Mouse (Mus musculus) limb, embryonic 14.5 days (tissue): ENCODE measurements at regions not wholly inside any gene's neighbourhood (a gene's known extent, or its start where the extent isn't known, plus 50 kb on each side); places are given as distances from the start of the nearest gene placed in this dataset.
"Not testable (repeated sequence)": the region's sequence is repeated elsewhere in the genome, so short reads cannot be mapped to it uniquely, and the experiment has no call there.

ENCODE experiments used
- ATAC-seq: fragments of 200-750 bp; cut with Nextera tagmentation; 2 replicates; pipeline ENCODE4 v1.8.0; 2017; ENCODE audit warnings: low read depth, moderate number of reproducible peaks, moderate TSS enrichment; ENCODE audit not compliant: low FRiP score
- DNase-seq: peaks from one replicate; pipeline ENCODE4 v3.0.0-alpha.2; 2015; ENCODE audit warnings: low spot score
- H3K27ac ChIP-seq: fragments of 300-500 bp; sonication (generic); replicated peaks from 2 replicates; pipeline ENCODE4 v1.5.1; 2014; ENCODE audit warnings: low read depth, mild to moderate bottlenecking, low read length, moderate library complexity, mixed read lengths
- H3K27me3 ChIP-seq: fragments of 300-500 bp; sonication (generic); 2 replicates; pipeline ENCODE4 v1.6.1; 2014; ENCODE audit warnings: low read length, mixed read lengths; ENCODE audit not compliant: control insufficient read depth, insufficient read depth
- H3K36me3 ChIP-seq: fragments of 300-500 bp; sonication (generic); 2 replicates; pipeline ENCODE4 v1.6.1; 2014; ENCODE audit warnings: mild to moderate bottlenecking, low read length, moderate library complexity, mixed read lengths; ENCODE audit not compliant: control insufficient read depth, insufficient read depth
- H3K4me1 ChIP-seq: fragments of 300-500 bp; sonication (generic); 2 replicates; pipeline ENCODE4 v1.6.1; 2014; ENCODE audit warnings: antibody characterized with exemption, low read length, mixed read lengths; ENCODE audit not compliant: control insufficient read depth, insufficient read depth
- H3K4me2 ChIP-seq: fragments of 300-500 bp; sonication (generic); replicated peaks from 2 replicates; pipeline ENCODE4 v1.6.1; 2014; ENCODE audit warnings: low read depth, mild to moderate bottlenecking, low read length, moderate library complexity; ENCODE audit not compliant: severe bottlenecking
- H3K4me3 ChIP-seq: fragments of 300-500 bp; sonication (generic); replicated peaks from 2 replicates; pipeline ENCODE4 v1.5.1; 2014; ENCODE audit warnings: low read length
- H3K9ac ChIP-seq: fragments of 300-500 bp; sonication (generic); 2 replicates; pipeline ENCODE4 v1.6.1; 2014; ENCODE audit warnings: mild to moderate bottlenecking, low read depth, low read length, moderate library complexity; ENCODE audit not compliant: severe bottlenecking
- H3K9me3 ChIP-seq: fragments of 300-500 bp; sonication (generic); 2 replicates; pipeline ENCODE4 v1.6.1; 2016; ENCODE audit warnings: low read length; ENCODE audit not compliant: control insufficient read depth
- WGBS: fragments of 180-500 bp; shearing (Covaris S2); extraction: QIAGEN DNeasy Blood & Tissue Kit; methylation state at CpG from one replicate; pipeline ENCODE4 v1.1.7; 2014; 5-methylcytosine and 5-hydroxymethylcytosine counted together

GRCm38 (mm10) chr4:145774241-145774761 is 94.3 kb upstream of the Zfp986 start:
- peak overlapping the region; percentile 23; the same call in 1 of the 2 replicates for H3K4me2 ChIP-seq
- H3K27ac ChIP-seq, H3K4me1 ChIP-seq, H3K27me3 ChIP-seq, H3K9me3 ChIP-seq, H3K36me3 ChIP-seq: not testable (repeated sequence)
- DNase-seq (peak; percentile 1), ATAC-seq (peak; percentile 86)
- under 1% methylated on average over 25 of the region's 49 CpGs for WGBS
- peak overlapping the region; percentile 36; the same call in 1 of the 2 replicates for H3K9ac ChIP-seq
- H3K4me3 ChIP-seq = peak overlapping the region; percentile 24

GRCm38 (mm10) chr4:145774884-145775283 is 93.7 kb upstream of the Zfp986 start:
- H3K9me3 ChIP-seq, H3K9ac ChIP-seq, H3K36me3 ChIP-seq, H3K4me3 ChIP-seq, H3K4me1 ChIP-seq, H3K27ac ChIP-seq, H3K27me3 ChIP-seq, ATAC-seq, H3K4me2 ChIP-seq, DNase-seq: not testable (repeated sequence)
- 22% methylated on average over 1 of the region's 6 CpGs for WGBS

GRCm38 (mm10) chr4:145776531-145776930 is 92.1 kb upstream of the Zfp986 start:
- not testable (repeated sequence) for H3K9me3 ChIP-seq, H3K4me1 ChIP-seq, DNase-seq, H3K4me2 ChIP-seq, ATAC-seq, H3K36me3 ChIP-seq, H3K4me3 ChIP-seq, H3K27me3 ChIP-seq, H3K9ac ChIP-seq, H3K27ac ChIP-seq

- H3K9me3 ChIP-seq, H3K27ac ChIP-seq, H3K4me1 ChIP-seq, H3K4me2 ChIP-seq, H3K36me3 ChIP-seq, DNase-seq, H3K9ac ChIP-seq, ATAC-seq, H3K4me3 ChIP-seq, H3K27me3 ChIP-seq: not testable (repeated sequence)
- WGBS = no CpG with 5 or more reads among the region's 14 CpGs
Measured at GRCm38 (mm10) chr4:145781281-145781896, 87.2 kb upstream of the Zfp986 start.

GRCm38 (mm10) chr4:145814674-145815073 is 53.9 kb upstream of the Zfp986 start:
- not testable (repeated sequence) for H3K4me3 ChIP-seq, ATAC-seq, H3K9ac ChIP-seq, H3K27ac ChIP-seq, DNase-seq, H3K4me2 ChIP-seq, H3K9me3 ChIP-seq, H3K27me3 ChIP-seq, H3K4me1 ChIP-seq, H3K36me3 ChIP-seq
- WGBS = no CpG with 5 or more reads among the region's 4 CpGs
